Mouse (Mus musculus): ENCODE measurements at regions not wholly inside any gene's neighbourhood (a gene's known extent, or its start where the extent isn't known, plus 50 kb on each side); places are given as distances from the start of the nearest gene placed in this dataset.

DNA sequence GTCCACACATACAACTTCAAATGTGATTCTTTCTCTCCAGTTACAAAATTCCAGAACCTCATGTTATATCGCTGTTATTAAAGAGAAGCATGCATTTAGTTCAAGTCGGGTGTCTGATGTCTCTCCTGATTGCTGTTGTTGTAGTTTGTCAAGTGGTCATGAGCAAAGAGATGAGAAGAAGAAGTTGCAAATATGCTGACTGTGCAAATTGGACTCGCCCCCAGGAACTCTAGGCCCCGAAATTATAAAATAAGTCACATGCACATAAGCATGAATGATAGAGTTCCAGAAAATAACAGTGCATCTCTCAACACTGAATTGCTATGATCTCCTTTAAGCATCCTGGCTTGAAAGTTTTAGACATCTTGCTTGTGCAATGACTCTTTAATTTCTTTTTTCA, 53.3 kb downstream of the Kif2b start:
- H3K4me2 ChIP-seq (ENCODE audit: low read depth, severe bottlenecking) = no peak overlapping the region
- no peaks in the 10 kb centered on the region for H3K36me3 ChIP-seq (ENCODE audit: control insufficient read depth, insufficient read depth, low read length)
- no peak for ATAC-seq (ENCODE audit: insufficient number of reproducible peaks, low FRiP score, low TSS enrichment, low read depth)
- no peaks in the 10 kb centered on the region for H3K27me3 ChIP-seq (ENCODE audit: control insufficient read depth, insufficient read depth, low read length)
- 89% methylated on average over 4 of the region's 4 CpGs for WGBS
- H3K9me3 ChIP-seq (ENCODE audit: control insufficient read depth, low read length) = no peaks in the 10 kb centered on the region
- no peak overlapping the region for H3K9ac ChIP-seq (ENCODE audit: low read length)
- H3K27ac ChIP-seq (replicated peaks; ENCODE audit: low read depth, low read length) = no peak overlapping the region
- H3K4me3 ChIP-seq (ENCODE audit: low read depth, low read length) = no peak overlapping the region
- H3K4me1 ChIP-seq (ENCODE audit: control insufficient read depth, insufficient read depth, low read length) = no peaks in the 10 kb centered on the region
- DNase-seq (ENCODE audit: low spot score) = no peak

DNA sequence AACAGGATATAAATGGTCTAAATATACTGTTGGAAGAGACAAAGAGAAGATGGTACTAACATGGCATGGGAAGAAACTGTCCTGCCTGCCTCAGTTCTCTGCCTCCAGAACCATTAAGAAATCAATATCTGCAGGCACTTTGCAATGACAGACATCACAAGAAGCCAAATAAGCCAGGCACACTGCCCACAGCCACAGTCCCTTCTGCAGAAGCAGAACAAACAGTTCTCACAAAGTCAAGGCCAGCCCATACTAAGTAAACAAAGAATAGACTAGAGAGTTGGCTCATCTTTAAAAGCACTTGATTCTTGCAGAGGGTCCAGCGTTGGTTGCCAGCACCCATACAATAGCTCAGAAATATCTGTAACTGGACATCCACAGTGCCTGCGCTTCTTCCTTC, 98.1 kb downstream of the Kif2b start:
- H3K36me3 ChIP-seq (ENCODE audit: control insufficient read depth, insufficient read depth, low read length) = no peaks in the 10 kb centered on the region
- H3K9ac ChIP-seq (ENCODE audit: low read length) = no peak overlapping the region
- H3K9me3 ChIP-seq (ENCODE audit: control insufficient read depth, low read length) = no peaks in the 10 kb centered on the region
- H3K4me1 ChIP-seq (ENCODE audit: control insufficient read depth, insufficient read depth, low read length) = no peaks in the 10 kb centered on the region
- no peaks in the 10 kb centered on the region for H3K27me3 ChIP-seq (ENCODE audit: control insufficient read depth, insufficient read depth, low read length)
- no peak overlapping the region for H3K4me3 ChIP-seq (ENCODE audit: low read depth, low read length)
- no peak overlapping the region for H3K27ac ChIP-seq (replicated peaks; ENCODE audit: low read depth, low read length)
- 91% methylated on average over 2 of the region's 2 CpGs for WGBS
- DNase-seq (ENCODE audit: low spot score) (no peak), ATAC-seq (ENCODE audit: insufficient number of reproducible peaks, low FRiP score, low TSS enrichment, low read depth) (no peak)
- H3K4me2 ChIP-seq (ENCODE audit: low read depth, severe bottlenecking) = no peak overlapping the region

DNA sequence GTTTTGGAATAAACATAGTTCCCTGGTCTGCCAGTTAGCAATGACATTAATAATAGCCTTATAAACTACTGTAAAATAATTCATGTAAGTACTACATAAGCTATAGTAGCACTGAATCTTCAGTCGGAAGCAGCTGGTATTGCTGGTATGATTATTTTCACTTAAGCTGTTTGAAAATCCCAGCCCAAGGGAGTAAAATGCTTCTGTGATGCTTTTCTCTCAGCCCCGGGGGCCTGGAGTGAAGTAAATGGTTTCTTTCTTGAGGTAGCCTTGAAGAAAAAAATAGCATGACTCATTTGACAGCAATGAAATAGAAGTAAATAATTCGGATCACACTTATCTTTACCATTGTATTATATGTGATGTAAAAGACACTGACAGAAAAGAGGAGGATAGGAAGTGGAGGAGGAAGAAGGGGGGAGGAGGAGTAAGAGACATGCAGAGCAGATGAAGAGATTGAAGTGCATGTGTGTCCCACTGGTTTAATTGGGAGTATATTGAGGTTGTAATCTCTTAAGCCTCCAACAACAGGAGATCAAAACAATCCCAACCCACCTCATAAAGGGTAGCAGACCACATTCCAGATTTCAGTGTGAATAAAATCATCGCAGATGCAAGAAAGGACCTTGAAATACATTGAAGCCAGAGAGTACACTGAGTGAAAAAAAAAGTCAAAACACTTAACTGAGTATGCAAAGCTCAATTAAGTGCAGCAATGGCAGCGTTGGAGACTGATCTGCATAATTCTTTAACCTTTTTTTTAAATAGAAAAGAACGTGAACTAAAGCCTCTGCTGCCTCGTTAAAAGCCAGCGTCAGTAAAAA, 113.6 kb downstream of the Kif2b start:
- Histone ChIP-seq H3K4me2 (ENCODE audit: low read depth, severe bottlenecking) (no peak overlapping the region), H3K27me3 (ENCODE audit: control insufficient read depth, insufficient read depth, low read length) (no peaks in the 10 kb centered on the region), H3K27ac (replicated peaks; ENCODE audit: low read depth, low read length) (no peak overlapping the region), H3K36me3 (ENCODE audit: control insufficient read depth, insufficient read depth, low read length) (no peaks in the 10 kb centered on the region), H3K4me3 (ENCODE audit: low read depth, low read length) (no peak overlapping the region), H3K4me1 (ENCODE audit: control insufficient read depth, insufficient read depth, low read length) (no peaks in the 10 kb centered on the region), H3K9ac (ENCODE audit: low read length) (no peak overlapping the region), H3K9me3 (ENCODE audit: control insufficient read depth, low read length) (no peaks in the 10 kb centered on the region)
- DNase-seq (ENCODE audit: low spot score) (no peak), ATAC-seq (ENCODE audit: insufficient number of reproducible peaks, low FRiP score, low TSS enrichment, low read depth) (no peak)
- 46% methylated on average over 8 of the region's 8 CpGs for WGBS

DNA sequence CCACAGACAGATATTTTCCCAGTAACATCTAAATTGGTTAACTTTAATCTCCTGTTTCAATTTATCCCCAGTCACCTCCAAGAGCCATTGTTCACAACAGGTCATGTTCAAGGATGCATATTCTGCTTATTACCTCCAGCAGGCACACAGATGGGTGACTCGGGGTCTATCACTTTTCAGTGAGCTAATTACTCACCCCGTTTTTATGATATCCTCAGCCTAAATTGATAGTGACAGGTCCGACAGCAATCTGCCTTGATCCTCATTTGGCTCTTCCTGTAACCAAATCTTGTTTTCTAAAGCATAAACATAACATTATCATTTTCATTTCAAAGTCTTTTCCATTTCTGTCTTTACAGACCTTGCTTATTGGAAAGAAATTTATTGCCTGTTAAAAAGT, 115.4 kb downstream of the Kif2b start:
- no peak overlapping the region for H3K27ac ChIP-seq (replicated peaks; ENCODE audit: low read depth, low read length)
- WGBS = 49% methylated on average over 3 of the region's 3 CpGs
- DNase-seq (ENCODE audit: low spot score) = no peak
- H3K9me3 ChIP-seq (ENCODE audit: control insufficient read depth, low read length) = no peaks in the 10 kb centered on the region
- no peaks in the 10 kb centered on the region for H3K36me3 ChIP-seq (ENCODE audit: control insufficient read depth, insufficient read depth, low read length)
- no peak for ATAC-seq (ENCODE audit: insufficient number of reproducible peaks, low FRiP score, low TSS enrichment, low read depth)
- no peak overlapping the region for H3K4me3 ChIP-seq (ENCODE audit: low read depth, low read length)
- H3K4me1 ChIP-seq (ENCODE audit: control insufficient read depth, insufficient read depth, low read length) = no peaks in the 10 kb centered on the region
- H3K9ac ChIP-seq (ENCODE audit: low read length) = no peak overlapping the region
- no peak overlapping the region for H3K4me2 ChIP-seq (ENCODE audit: low read depth, severe bottlenecking)
- no peaks in the 10 kb centered on the region for H3K27me3 ChIP-seq (ENCODE audit: control insufficient read depth, insufficient read depth, low read length)

DNA sequence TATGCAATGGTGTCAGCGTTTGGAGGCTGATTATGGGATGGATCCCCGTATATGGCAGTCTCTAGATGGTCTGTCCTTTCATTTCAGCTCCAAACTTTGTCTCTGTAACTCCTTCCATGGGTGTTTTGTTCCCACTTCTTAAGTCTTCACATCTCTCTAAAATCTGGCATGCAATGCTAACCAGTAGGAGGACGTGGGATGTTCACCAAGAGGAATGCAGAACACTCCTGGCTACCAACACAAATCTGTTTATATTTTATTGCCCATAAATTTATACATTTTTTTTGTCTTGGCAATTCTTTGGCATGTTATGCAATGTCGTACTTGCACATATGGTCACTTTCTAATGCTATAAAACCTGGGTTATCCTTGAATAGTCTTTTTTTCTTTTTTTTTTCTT, 135.0 kb downstream of the Kif2b start:
- H3K4me3 ChIP-seq (ENCODE audit: low read depth, low read length) = no peak overlapping the region
- ATAC-seq (ENCODE audit: insufficient number of reproducible peaks, low FRiP score, low TSS enrichment, low read depth) (no peak), DNase-seq (ENCODE audit: low spot score) (no peak)
- H3K27ac ChIP-seq (replicated peaks; ENCODE audit: low read depth, low read length) = no peak overlapping the region
- WGBS = 84% methylated on average over 4 of the region's 4 CpGs
- no peaks in the 10 kb centered on the region for H3K36me3 ChIP-seq (ENCODE audit: control insufficient read depth, insufficient read depth, low read length)
- H3K27me3 ChIP-seq (ENCODE audit: control insufficient read depth, insufficient read depth, low read length) = no peaks in the 10 kb centered on the region
- no peak overlapping the region for H3K4me2 ChIP-seq (ENCODE audit: low read depth, severe bottlenecking)
- no peaks in the 10 kb centered on the region for H3K4me1 ChIP-seq (ENCODE audit: control insufficient read depth, insufficient read depth, low read length)
- H3K9me3 ChIP-seq (ENCODE audit: control insufficient read depth, low read length) = no peaks in the 10 kb centered on the region
- H3K9ac ChIP-seq (ENCODE audit: low read length) = no peak overlapping the region

DNA sequence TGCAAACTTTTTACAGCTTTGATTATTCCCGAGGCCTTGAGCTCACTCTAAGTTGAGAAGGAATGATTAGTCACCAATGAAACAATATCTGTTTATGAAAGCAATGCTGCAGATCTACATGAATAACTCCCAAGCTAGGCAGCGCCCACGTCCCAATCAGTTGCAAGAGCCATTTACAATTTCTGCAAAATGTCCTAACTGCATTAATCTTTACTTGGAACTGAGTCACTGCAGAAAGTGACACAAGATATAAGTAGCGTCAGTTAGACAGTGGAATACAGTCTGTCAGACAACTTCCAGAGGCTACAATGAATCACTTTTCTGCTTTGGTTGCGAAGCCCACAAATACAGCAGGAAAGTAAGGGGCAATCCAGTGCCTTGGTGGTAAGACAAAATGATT, 145.2 kb downstream of the Kif2b start:
- H3K36me3 ChIP-seq (ENCODE audit: control insufficient read depth, insufficient read depth, low read length) = no peaks in the 10 kb centered on the region
- H3K9me3 ChIP-seq (ENCODE audit: control insufficient read depth, low read length) = no peaks in the 10 kb centered on the region
- WGBS = 84% methylated on average over 5 of the region's 5 CpGs
- no peaks in the 10 kb centered on the region for H3K4me1 ChIP-seq (ENCODE audit: control insufficient read depth, insufficient read depth, low read length)
- ATAC-seq (ENCODE audit: insufficient number of reproducible peaks, low FRiP score, low TSS enrichment, low read depth) = no peak
- no peak for DNase-seq (ENCODE audit: low spot score)
- H3K4me2 ChIP-seq (ENCODE audit: low read depth, severe bottlenecking) = no peak overlapping the region
- no peak overlapping the region for H3K27ac ChIP-seq (replicated peaks; ENCODE audit: low read depth, low read length)
- no peak overlapping the region for H3K9ac ChIP-seq (ENCODE audit: low read length)
- H3K4me3 ChIP-seq (ENCODE audit: low read depth, low read length) = no peak overlapping the region
- no peaks in the 10 kb centered on the region for H3K27me3 ChIP-seq (ENCODE audit: control insufficient read depth, insufficient read depth, low read length)

DNA sequence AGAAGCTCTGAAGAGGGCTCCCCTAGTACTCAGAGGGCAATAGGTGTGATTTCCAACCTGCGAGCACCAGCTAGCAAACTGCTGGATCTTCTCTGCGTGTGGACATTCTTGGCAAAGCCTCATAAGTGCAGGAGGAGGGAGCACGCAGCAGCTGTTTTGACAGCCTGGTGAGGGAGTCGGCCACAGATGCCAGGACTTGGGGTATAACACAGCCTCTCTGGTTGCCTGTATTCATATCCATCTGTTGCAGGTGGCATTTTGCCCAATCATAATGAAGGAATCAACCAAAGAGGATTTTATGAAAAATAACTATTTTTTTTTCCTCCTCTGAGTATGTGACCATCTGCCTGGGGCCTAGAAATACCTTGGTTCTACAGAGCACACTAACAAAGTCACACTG, 150.6 kb downstream of the Kif2b start:
- no peak overlapping the region for H3K4me3 ChIP-seq (ENCODE audit: low read depth, low read length)
- no peak overlapping the region for H3K9ac ChIP-seq (ENCODE audit: low read length)
- H3K36me3 ChIP-seq (ENCODE audit: control insufficient read depth, insufficient read depth, low read length) = no peaks in the 10 kb centered on the region
- H3K4me2 ChIP-seq (ENCODE audit: low read depth, severe bottlenecking) = no peak overlapping the region
- H3K27me3 ChIP-seq (ENCODE audit: control insufficient read depth, insufficient read depth, low read length) = no peaks in the 10 kb centered on the region
- WGBS = 88% methylated on average over 4 of the region's 4 CpGs
- no peaks in the 10 kb centered on the region for H3K4me1 ChIP-seq (ENCODE audit: control insufficient read depth, insufficient read depth, low read length)
- DNase-seq (ENCODE audit: low spot score) (no peak), ATAC-seq (ENCODE audit: insufficient number of reproducible peaks, low FRiP score, low TSS enrichment, low read depth) (no peak)
- no peak overlapping the region for H3K27ac ChIP-seq (replicated peaks; ENCODE audit: low read depth, low read length)
- H3K9me3 ChIP-seq (ENCODE audit: control insufficient read depth, low read length) = no peaks in the 10 kb centered on the region

DNA sequence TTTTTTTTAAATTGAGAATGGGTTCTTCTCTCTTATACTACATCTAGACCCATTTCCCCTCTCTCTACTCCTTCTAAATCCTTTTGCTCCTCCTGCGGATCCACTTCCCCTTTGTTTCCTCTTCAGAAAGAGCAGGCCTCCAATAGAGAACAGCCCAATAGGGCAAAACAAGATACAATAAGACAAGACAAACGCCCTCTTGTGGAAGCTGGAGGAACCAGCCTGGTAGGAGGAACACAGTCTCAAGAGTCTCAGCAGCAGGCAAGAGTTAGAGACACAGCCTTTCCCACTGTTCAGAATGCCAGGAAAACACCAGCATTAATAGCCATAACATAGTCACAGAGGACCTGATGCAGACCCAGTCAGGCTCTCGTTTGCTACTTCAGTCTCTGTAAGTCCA, 190.2 kb downstream of the Kif2b start:
- H3K27me3 ChIP-seq (ENCODE audit: control insufficient read depth, insufficient read depth, low read length) = no peaks in the 10 kb centered on the region
- H3K4me1 ChIP-seq (ENCODE audit: control insufficient read depth, insufficient read depth, low read length) = no peaks in the 10 kb centered on the region
- WGBS = 47% methylated on average over 3 of the region's 3 CpGs
- no peak overlapping the region for H3K9ac ChIP-seq (ENCODE audit: low read length)
- H3K27ac ChIP-seq (replicated peaks; ENCODE audit: low read depth, low read length) = no peak overlapping the region
- no peak overlapping the region for H3K4me3 ChIP-seq (ENCODE audit: low read depth, low read length)
- no peaks in the 10 kb centered on the region for H3K36me3 ChIP-seq (ENCODE audit: control insufficient read depth, insufficient read depth, low read length)
- no peak for DNase-seq (ENCODE audit: low spot score)
- H3K4me2 ChIP-seq (ENCODE audit: low read depth, severe bottlenecking) = no peak overlapping the region
- ATAC-seq (ENCODE audit: insufficient number of reproducible peaks, low FRiP score, low TSS enrichment, low read depth) = no peak
- H3K9me3 ChIP-seq (ENCODE audit: control insufficient read depth, low read length) = no peaks in the 10 kb centered on the region

DNA sequence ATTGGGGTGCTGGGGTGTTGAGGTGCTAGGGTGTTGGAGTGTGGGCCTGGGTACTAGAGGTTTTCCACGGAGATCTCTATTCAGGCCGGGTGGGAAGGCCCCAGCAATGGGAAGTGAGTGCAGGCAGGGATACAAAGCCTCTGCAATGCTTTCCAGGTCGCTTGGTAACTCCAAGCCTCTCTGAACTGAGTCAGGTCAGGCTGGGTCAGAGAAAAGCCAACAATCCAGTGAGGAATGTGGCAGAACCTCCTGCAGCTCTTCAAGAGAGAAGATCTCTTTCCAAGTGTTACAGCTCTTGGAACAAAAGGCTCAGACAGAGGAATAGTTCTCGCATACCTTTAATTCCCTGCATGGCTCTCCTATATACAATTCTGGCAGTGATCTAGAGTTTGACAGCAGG, 220.3 kb downstream of the Kif2b start:
- Histone ChIP-seq H3K9ac (ENCODE audit: low read length) (no peak overlapping the region), H3K4me3 (ENCODE audit: low read depth, low read length) (no peak overlapping the region), H3K36me3 (ENCODE audit: control insufficient read depth, insufficient read depth, low read length) (no peaks in the 10 kb centered on the region), H3K27me3 (ENCODE audit: control insufficient read depth, insufficient read depth, low read length) (no peaks in the 10 kb centered on the region), H3K4me1 (ENCODE audit: control insufficient read depth, insufficient read depth, low read length) (no peaks in the 10 kb centered on the region), H3K4me2 (ENCODE audit: low read depth, severe bottlenecking) (no peak overlapping the region), H3K9me3 (ENCODE audit: control insufficient read depth, low read length) (no peaks in the 10 kb centered on the region), H3K27ac (replicated peaks; ENCODE audit: low read depth, low read length) (no peak overlapping the region)
- no peak for ATAC-seq (ENCODE audit: insufficient number of reproducible peaks, low FRiP score, low TSS enrichment, low read depth)
- no peak for DNase-seq (ENCODE audit: low spot score)
- WGBS = 27% methylated on average over 4 of the region's 4 CpGs
